Mouse (Mus musculus): ENCODE measurements around the gene Glis3. TPM values are rescaled to one million over a fixed set of nuclear protein-coding genes. Genes with fewer than 3 reads are reported as not detected.
A peak's percentile ranks its signal among the peaks of the same experiment; 100 is the strongest.

The Glis3 gene
- total RNA-seq, 4 experiments from 2014 or later, result 9.5 to 21.1 (median 14.6) TPM

GRCm38 (mm10) chr19:28655166-28655565 lies 24.7 kb downstream of the Glis3 start:
- DNase-seq, result no peak

GRCm38 (mm10) chr19:28650836-28651235 lies 29.0 kb downstream of the Glis3 start:
- DNase-seq, result no peak

DNA sequence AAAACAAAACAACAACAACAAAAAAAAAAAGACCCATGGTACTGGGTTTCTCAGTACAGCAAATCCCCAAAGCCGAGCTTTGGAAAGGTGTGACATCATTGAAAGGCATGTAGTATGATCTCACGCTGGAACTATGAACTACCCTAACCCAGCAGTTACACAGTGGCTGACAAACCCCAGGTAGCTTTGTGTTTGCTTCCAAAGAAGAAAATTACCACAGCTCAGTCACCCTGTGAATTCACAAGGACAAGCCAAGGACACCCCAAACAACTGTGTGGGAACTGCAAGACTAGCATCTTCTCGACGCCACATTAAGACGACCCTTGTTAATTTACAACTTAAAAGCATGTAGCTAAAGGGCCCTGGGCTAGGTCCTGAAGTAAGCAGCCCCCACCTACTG lies 30.4 kb downstream of the Glis3 start:
- no peak for DNase-seq

DNA sequence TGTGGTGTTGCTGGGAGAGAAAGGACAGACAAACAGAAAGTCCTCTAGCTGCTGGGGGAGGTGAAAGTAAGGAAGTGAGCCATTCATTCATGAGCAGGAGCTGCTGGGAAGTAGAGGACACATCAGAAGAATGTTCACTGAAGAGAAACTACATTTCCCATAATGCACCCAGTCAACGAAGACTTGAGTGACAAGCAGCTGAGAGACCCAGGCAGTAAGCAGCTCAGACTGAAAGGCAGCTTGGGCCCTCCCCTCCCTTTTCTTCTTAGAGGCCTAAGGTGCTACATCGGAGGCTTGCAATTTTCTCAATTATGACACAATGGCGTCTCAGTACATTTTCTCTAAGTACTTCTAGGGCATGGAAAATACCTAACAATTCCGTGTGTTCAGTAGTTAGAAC lies 31.0 kb downstream of the Glis3 start:
- no peak for DNase-seq

GRCm38 (mm10) chr19:28647424-28647823 lies 32.5 kb downstream of the Glis3 start:
- no peak for DNase-seq

- no peak for DNase-seq
These were observed 33.6 kb downstream of the Glis3 start for GRCm38 (mm10) chr19:28646286-28646685.

GRCm38 (mm10) chr19:28640861-28641381 lies 39.0 kb downstream of the Glis3 start:
- no peak for DNase-seq

- DNase-seq, result no peak
These were observed 43.8 kb downstream of the Glis3 start for GRCm38 (mm10) chr19:28635991-28636553.

GRCm38 (mm10) chr19:28634986-28635385 lies 44.9 kb downstream of the Glis3 start:
- no peak for DNase-seq

DNA sequence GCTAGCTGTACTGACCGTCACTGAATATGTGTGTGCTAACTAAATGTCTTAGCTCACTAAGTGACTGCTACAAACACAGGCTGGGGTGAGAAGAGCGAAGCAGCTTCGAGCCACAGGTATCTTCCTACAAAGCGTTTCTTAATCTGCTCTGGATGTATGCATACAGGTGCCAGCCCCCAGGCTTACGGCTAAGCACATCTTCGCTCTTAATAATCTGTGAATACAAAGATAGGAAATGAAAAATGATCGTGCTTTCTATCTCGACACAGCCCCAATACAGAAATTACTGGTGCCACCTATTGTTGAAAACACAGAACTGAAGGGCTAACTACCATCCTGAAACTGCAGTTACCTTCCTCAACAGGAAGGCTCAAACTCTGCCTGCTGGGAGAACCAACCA lies 51.5 kb downstream of the Glis3 start:
- DNase-seq, result no peak

- no peak for DNase-seq
These were observed 53.7 kb downstream of the Glis3 start for GRCm38 (mm10) chr19:28626189-28626588.

GRCm38 (mm10) chr19:28624571-28624970 lies 55.3 kb downstream of the Glis3 start:
- DNase-seq, result no peak

DNA sequence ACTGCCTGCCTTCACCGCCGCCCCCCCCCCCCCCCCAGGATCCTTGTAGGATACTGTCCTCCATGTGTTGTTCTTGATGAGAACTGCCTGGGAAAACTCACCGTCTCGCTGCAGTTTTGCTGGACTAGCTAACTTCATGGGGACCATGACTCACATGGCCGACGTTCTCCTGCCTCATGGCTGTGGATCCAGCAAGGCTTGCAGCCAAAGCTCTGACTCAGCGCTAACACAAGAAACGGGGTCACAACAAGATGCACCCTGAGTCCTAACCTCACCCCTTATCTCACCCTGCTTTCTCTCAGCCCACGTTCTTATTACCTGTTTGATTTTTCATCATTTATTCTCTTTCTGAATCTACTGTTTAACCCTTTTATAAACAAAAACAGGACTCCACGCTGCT lies 56.2 kb downstream of the Glis3 start:
- peak; percentile 84 for DNase-seq

DNA sequence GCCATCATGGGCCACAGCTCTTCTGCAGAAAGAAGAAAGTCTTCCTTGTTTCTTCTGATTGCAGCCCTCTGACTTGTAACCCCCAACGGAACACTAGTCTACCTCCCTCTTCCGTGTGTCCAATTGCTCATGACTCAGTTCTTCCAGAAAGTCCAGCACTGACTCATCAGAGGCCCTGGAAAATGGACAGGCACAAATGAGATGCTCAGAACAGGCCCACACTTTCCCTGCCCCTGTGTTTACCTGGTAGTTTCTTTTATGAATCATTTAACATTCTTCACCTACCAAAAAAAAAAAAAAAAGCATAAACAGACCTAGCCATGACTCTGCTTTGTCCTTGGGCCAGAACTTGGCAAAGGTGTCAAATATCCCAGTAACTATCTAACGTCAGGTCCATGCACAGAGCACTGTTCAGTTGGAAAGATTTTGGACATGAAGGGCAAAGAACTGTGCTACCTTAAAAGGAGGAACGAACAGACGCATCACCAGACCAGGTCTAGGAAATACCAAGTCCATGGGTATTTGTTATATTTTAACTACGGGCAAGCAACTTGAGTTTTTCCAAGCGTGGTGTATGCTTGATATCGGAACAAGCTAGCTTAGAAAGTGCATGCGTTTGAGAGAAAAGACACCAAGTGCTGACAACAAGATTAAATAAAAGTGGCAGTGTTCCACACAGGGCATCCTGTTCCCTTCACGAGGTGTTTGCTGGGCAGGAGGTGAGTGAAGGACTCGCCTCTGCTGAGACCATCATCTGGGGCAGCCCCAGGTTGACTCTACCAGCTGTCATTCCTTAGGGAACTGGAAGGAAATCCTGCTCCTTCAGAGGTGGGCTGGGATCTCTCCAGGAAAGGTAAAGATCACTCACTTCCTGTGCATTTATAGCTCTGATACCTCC lies 58.0 kb downstream of the Glis3 start:
- DNase-seq, result peak; percentile 48

DNA sequence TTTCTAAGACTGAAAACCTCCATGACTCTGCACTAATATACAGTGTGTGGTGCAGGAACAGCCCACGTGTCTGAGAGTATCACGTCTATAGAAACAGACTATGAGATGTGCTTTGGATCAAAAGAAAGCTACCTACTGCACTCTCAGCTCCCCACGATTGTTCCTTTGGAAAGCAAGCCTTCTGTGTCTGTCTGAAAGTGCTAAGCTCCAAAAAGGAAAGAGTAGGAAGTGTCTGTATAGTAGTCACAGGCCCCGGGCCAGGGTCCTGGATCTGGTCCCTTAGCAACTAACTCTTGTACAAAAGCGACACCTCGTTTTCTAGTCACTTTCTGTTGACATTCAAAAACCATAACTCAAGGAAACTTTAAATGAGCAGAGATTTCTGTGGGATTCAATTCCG lies 62.1 kb downstream of the Glis3 start:
- DNase-seq, result no peak

DNA sequence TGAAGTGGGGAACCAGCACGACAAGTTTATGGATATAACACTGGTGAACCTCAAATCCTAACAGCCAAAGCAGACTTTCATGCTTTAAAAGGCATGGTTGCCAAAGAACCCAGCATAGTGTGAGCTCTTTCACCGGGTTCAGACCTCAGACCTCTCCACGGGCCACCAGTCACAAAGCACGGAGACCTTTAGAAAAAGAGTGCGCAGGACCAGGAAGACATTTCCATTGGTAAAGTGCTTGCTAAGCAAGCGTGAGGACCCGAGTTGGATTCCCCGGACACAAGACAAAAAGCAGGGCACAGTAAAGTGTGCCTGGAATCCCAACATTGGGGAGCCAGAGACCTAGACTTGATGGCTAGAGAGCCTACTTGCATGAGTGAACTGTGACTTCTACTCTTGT lies 62.7 kb downstream of the Glis3 start:
- no peak for DNase-seq

DNA sequence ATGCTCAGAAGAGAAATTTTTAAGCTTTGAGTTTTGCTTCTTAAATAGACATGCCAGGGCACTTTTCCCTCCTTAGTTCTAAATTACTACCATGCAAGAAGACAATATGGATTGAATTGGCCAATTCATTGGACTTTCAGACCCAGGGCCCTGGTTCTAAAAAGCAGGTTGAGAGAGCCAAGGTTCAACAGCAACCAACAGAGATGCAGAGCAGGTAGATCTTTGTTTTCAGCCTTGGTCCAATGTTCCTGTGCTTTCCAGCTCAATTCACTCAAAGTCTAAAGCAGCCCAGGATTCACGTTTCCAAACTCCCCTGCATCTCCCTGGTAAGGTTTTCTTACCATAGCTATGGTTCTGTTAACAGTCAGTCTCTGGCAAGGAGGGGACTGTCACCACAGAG lies 63.4 kb downstream of the Glis3 start:
- no peak for DNase-seq

DNA sequence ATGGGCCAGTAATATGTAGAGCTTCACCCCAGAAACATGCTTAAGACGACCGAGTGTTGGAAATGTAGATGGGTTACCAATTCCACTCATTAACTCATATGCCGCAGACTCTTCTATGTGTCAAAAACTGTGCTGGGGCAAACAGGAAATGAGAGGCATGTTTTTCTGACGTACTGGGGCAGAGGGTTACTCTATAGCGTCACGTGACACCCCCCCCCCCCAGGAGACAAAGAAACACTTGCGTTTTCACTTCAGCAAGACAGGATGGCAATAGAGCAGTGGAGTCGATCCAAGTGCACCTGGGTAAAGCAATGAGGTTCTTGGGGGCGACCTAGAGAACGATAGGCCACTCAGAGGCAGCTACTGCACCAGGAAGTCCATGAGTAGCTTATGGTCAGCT lies 67.6 kb downstream of the Glis3 start:
- no peak for DNase-seq

- DNase-seq, result no peak
These were observed 71.1 kb downstream of the Glis3 start for GRCm38 (mm10) chr19:28608747-28609146.

DNA sequence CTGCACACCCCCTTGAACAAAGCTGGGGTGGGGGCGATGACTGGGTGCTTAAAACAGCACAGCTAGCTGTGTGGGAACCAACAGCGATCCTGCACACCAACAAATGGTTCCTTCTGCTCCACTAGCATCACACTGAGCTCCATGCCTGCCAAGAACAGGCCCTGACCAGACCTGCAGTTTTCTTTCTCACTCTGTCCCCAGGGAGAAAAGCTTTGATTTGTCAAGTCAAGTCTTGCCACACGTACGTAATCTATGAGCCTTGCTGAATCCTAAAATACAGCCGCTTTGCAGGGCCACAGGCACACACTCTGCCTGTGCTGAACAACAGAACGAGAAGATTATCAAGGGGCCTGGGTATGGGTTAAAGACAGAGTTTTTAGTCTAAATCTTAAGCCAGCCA lies 71.6 kb downstream of the Glis3 start:
- no peak for DNase-seq

DNA sequence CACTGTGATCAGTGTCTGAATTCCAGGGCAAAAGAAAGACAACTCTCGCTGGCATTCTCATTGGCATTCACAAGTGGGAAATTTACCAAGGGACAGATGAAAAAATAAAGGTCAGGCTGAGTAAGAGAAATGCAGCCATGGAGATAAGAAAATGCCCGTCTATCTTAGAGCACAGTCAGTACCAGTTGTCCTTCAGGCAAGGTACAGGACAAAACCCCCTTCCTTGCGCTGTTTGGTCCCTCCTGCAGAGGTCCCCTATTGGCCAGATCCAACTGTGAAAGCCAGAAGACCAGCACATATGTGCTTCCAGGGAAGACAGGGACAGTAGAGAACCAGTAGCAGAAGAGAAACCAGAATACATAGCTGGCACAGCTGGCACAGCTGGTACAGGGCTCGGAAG lies 79.0 kb downstream of the Glis3 start:
- peak; percentile 14 for DNase-seq

DNA sequence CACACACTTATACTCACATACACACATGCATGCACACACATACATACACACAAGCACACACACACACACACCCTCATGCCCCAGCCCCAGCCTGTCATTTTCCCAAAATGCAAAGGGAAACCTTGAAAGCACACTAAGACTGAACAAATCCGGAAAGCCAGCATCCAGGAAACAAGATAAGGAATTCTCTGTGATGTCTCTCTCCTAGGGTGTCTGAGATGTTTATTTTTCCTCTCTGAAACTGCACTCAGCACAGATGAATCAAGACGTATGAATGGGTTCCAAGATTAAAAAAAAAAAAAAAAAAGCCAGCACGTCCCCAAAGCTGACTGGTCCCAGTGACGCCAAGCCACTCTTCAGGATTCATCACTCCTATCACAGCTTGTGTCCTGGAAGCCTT lies 85.7 kb downstream of the Glis3 start:
- no peak for DNase-seq

GRCm38 (mm10) chr19:28592981-28593380 lies 86.9 kb downstream of the Glis3 start:
- DNase-seq, result no peak
